Mouse (Mus musculus): ENCODE data around the gene Ulk4.

- TF ChIP-seq MYOG (IDR thresholded peaks at IDR 0.05; ENCODE audit: control insufficient read depth, extremely low read depth, insufficient read length) (no peak), CTCF (IDR thresholded peaks at IDR 0.05; ENCODE audit: control insufficient read depth, insufficient read depth, insufficient read length) (no peak)
Observed at GRCm38 (mm10) chr9:120926939-120927606, 349.9 kb downstream of the Ulk4 start.

Data from C2C12 (cell line).